8 mouse cellular contexts compared by ENCODE assay signal in the genomic region with DNA sequence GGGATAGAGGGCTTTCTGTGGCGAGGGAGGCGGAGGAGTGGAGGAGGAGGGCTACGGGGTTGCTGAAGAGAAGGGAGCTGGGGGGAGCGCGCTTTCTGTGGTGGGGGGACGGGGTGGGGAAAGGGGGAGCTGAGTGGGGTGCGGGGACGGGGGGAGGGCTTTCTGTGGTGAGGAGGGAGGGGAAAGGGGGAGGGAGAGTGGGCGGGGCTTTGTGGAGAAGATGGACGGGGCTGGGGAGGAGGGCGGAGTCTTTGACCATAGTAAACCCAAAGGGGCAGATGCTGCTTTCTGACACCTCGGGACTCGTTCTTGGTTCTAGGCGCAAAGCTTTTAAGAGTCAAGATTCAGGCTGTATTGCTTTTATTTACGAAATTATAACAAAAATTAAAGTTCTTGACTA. TPM values are rescaled to one million over a fixed set of nuclear protein-coding genes. Genes with fewer than 3 reads are reported as not detected.
DNase-seq lines count a peak whose midpoint lies in the region; ATAC-seq and TF ChIP-seq lines count a peak whose summit lies in the region.

No protein-coding gene starts in this region.

- no peak for TF ChIP-seq POLR2A in embryonic fibroblast, embryonic 13.5 days (IDR thresholded peaks at IDR 0.05; ENCODE audit: low read depth, low read length)
- no peak for TF ChIP-seq POLR2A in small intestine, adult 2 months (IDR thresholded peaks at IDR 0.05; ENCODE audit: low read depth, low read length)

- under 1% methylated on average over 10 of the region's 15 CpGs for WGBS in small intestine, adult 2 months

- peaks cover 7% of the 10 kb centered on the region for H3K4me1 ChIP-seq in embryonic fibroblast, embryonic 13.5 days (ENCODE audit: control insufficient read depth, insufficient read depth, low read length)
- no peaks in the 10 kb centered on the region for H3K4me1 ChIP-seq in small intestine, adult 2 months (ENCODE audit: control insufficient read depth, insufficient read depth, insufficient read length, low read length)

- no peaks in the 10 kb centered on the region for H3K27me3 ChIP-seq in small intestine, adult 2 months (ENCODE audit: control insufficient read depth, insufficient read depth, low read length)

- peak; percentile 65 to 76 for DNase-seq in heart, adult 18-20 months
- DNase-seq in heart, adult 11 months, result no peak
- DNase-seq in adrenal gland, postnatal 36 days, result peak; percentile 72 to 87
- peak; percentile 70 to 71 for DNase-seq in heart, postnatal 14 days
- DNase-seq in left cerebral cortex, postnatal 10 days (ENCODE audit: extremely low spot score in 1 of 2, low spot score in 2 of 2), result peak; percentile 33 to 85

- H3K27ac ChIP-seq in embryonic fibroblast, embryonic 13.5 days (ENCODE audit: insufficient read depth, low read length), result peak overlapping the region; percentile 88
- peak overlapping the region; percentile 82 for H3K27ac ChIP-seq in small intestine, adult 2 months (ENCODE audit: insufficient read depth, low read depth, low read length)

- H3K4me3 ChIP-seq in embryonic fibroblast, embryonic 13.5 days (ENCODE audit: insufficient read depth, low read length), result peak overlapping the region; percentile 90
- H3K4me3 ChIP-seq in small intestine, adult 2 months (ENCODE audit: low read depth, low read length), result peak overlapping the region; percentile 89

- TF ChIP-seq CTCF in embryonic fibroblast, embryonic 13.5 days (IDR thresholded peaks at IDR 0.05; ENCODE audit: borderline replicate concordance, insufficient read depth, low read length), result no peak
- TF ChIP-seq CTCF in small intestine, adult 2 months (IDR thresholded peaks at IDR 0.05; ENCODE audit: extremely low read depth, insufficient read length, insufficient replicate concordance, low read depth, low read length), result no peak

- intact Hi-C loops in heart, postnatal 14 days (cut with DNase I), result loop anchor here (2.0 to 5.0 kb wide), 2 partner anchors 151 to 225 kb away; no protein-coding TSS in a partner anchor
- intact Hi-C loops in left cerebral cortex, postnatal 10 days (cut with DNase I), result loop anchor here (5.0 kb wide), 2 partner anchors 50 to 225 kb away; no protein-coding TSS in a partner anchor

- peaks cover 21% of the 10 kb centered on the region for H3K36me3 ChIP-seq in small intestine, adult 2 months (ENCODE audit: control insufficient read depth, insufficient read depth, low read length)

- peak; percentile 38 for ATAC-seq in megakaryocyte, adult 5-6 weeks (ENCODE audit: poor library complexity, severe bottlenecking)

RNA-seq across cellular contexts. Expression of gene Sfr1, which starts 0.4 kb away (rescaled TPM):
- 10 to 100 TPM; 66.0 to 71.0 TPM for total RNA-seq in heart, adult 18-20 months (2021)
- 100 to 1,000 TPM in 1 of 2 experiments, 10 to 100 TPM in 1; 97.7 to 101 TPM for total RNA-seq in adrenal gland, postnatal 36 days (2021)
- 197 and 217 TPM in 2 replicates for polyA plus RNA-seq in embryonic fibroblast, embryonic 13.5 days (2011; ENCODE audit: insufficient read length, low read depth, missing spikeins)
- total RNA-seq in heart, postnatal 14 days (2021), result 10 to 100 TPM; 60.7 to 66.1 TPM
- 100 to 1,000 TPM; 101 to 111 TPM for total RNA-seq in left cerebral cortex, postnatal 10 days (2021)
- total RNA-seq in megakaryocyte, adult 5-6 weeks (2015), result 92.5 and 94.5 TPM in 2 replicates
- 91.2 and 94.4 TPM in 2 replicates for total RNA-seq in megakaryocyte, adult 5-6 weeks (2017)
- 8.3 and 15.7 TPM in 2 replicates for polyA plus RNA-seq in small intestine, adult 2 months (2012; rRNA removed)

RNA-seq across cellular contexts. Expression of gene Col17a1, which starts 40.0 kb away (rescaled TPM):
- under 1 TPM in 1 of 2 experiments, not detected in 1; 0.13 TPM for total RNA-seq in heart, adult 18-20 months (2021)
- total RNA-seq in adrenal gland, postnatal 36 days (2021), result under 1 TPM in 1 of 2 experiments, not detected in 1; 0.17 TPM
- polyA plus RNA-seq in embryonic fibroblast, embryonic 13.5 days (2011; ENCODE audit: insufficient read length, low read depth, missing spikeins), result 0.23 and 0.52 TPM in 2 replicates
- under 1 TPM; 0.10 to 0.14 TPM for total RNA-seq in heart, postnatal 14 days (2021)
- total RNA-seq in left cerebral cortex, postnatal 10 days (2021), result under 1 TPM; 0.32 to 0.51 TPM
- total RNA-seq in megakaryocyte, adult 5-6 weeks (2015), result not detected in 2 replicates
- total RNA-seq in megakaryocyte, adult 5-6 weeks (2017), result not detected in 2 replicates
- polyA plus RNA-seq in small intestine, adult 2 months (2012; rRNA removed), result 0.18 and 0.35 TPM in 2 replicates
